Mouse (Mus musculus) embryonic fibroblast, embryonic 13.5 days (primary cell): ENCODE data around the gene Capn10.

Experiments used
- CTCF ChIP-seq: IDR thresholded peaks from 2 replicates; pipeline ENCODE4 v1.5.1; 2011; ENCODE audit warnings: mild to moderate bottlenecking, control low read depth, low read length, moderate library complexity, borderline replicate concordance; ENCODE audit not compliant: insufficient read depth
- POLR2A ChIP-seq: IDR thresholded peaks from 2 replicates; pipeline ENCODE4 v1.6.1; 2011; ENCODE audit warnings: low read depth, mild to moderate bottlenecking, control low read depth, low read length, moderate library complexity

GRCm38 (mm10) chr1:92982931-92983605 lies 48.9 kb downstream of the Capn10 start:
- TF ChIP-seq CTCF (no peak), POLR2A (no peak)
